Mouse (Mus musculus): ENCODE data around the gene Natd1.

DNA sequence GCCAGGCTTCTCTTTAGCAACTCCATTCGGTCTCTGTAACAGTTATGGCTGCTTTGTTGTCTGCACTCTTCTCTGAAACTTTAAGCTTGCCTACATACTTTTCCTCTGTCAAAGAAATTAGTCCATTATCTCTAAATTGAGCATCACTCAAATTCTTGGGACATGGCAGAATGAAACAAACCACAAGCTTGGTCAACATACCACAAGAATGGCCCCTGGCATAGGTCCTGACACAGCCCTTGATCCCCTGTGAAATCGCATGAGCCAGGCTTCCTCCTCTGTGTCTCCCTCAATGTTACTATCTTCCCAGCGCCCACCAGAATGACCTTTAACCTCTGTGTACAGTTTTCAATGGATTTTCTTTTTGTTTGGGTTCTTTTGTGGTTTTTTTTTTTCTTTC lies 32.2 kb downstream of the Natd1 start:
- TF ChIP-seq CTCF (IDR thresholded peaks at IDR 0.05; ENCODE audit: low read depth, low read length): no peak
- no peak for TF ChIP-seq POLR2A (IDR thresholded peaks at IDR 0.05; ENCODE audit: extremely low read depth, insufficient read depth, low read length)

Data from liver, adult 2 months (tissue).